Mouse (Mus musculus) gastrocnemius, postnatal 4 days (tissue): ENCODE results near the gene Gm4131. TPM values are rescaled to one million over a fixed set of nuclear protein-coding genes. Genes with fewer than 3 reads are reported as not detected.

ENCODE experiments used
- DNase-seq, 2 experiments: peaks; one replicate each; pipeline ENCODE4 v3.0.0; 2021 to 2022; ENCODE audit warnings: low spot score in 2 of 2, mixed read lengths in 2 of 2
- total RNA-seq, 2 experiments: library from RNA; stranded (reverse); gene quantifications; 2 replicates each; pipeline ENCODE4 v1.2.3; 2021

Gm4131 gene
- total RNA-seq, 2 experiments from 2014 or later, result not detected

GRCm38 (mm10) chr14:62459541-62459940, 107.2 kb downstream of the Gm4131 start:
- no peak for DNase-seq

- DNase-seq, result peak; percentile 69 to 88
Observed at GRCm38 (mm10) chr14:62457420-62458181, 109.1 kb downstream of the Gm4131 start.

- no peak for DNase-seq
Observed at GRCm38 (mm10) chr14:62456239-62456747, 110.4 kb downstream of the Gm4131 start, which contains the start of gene Gucy1b2. Gene Gucy1b2 (minus strand): TSS chr14:62456289.

- DNase-seq, result no peak
Observed at GRCm38 (mm10) chr14:62455570-62455879, 111.2 kb downstream of the Gm4131 start.

GRCm38 (mm10) chr14:62454760-62455569, 111.8 kb downstream of the Gm4131 start:
- no peak for DNase-seq

- DNase-seq, result no peak
Observed at GRCm38 (mm10) chr14:62454136-62454535, 112.6 kb downstream of the Gm4131 start.

GRCm38 (mm10) chr14:62453276-62453675, 113.4 kb downstream of the Gm4131 start:
- no peak for DNase-seq

GRCm38 (mm10) chr14:62450706-62451105, 116.0 kb downstream of the Gm4131 start:
- DNase-seq, result no peak

GRCm38 (mm10) chr14:62447214-62447548, 119.5 kb downstream of the Gm4131 start:
- no peak for DNase-seq

- no peak for DNase-seq
Observed at GRCm38 (mm10) chr14:62446385-62447213, 120.1 kb downstream of the Gm4131 start.

GRCm38 (mm10) chr14:62443840-62444430, 122.8 kb downstream of the Gm4131 start:
- DNase-seq, result no peak

- no peak for DNase-seq
Observed at GRCm38 (mm10) chr14:62442971-62443370, 123.8 kb downstream of the Gm4131 start.

- no peak for DNase-seq
Observed at GRCm38 (mm10) chr14:62440036-62440435, 126.7 kb downstream of the Gm4131 start.

GRCm38 (mm10) chr14:62438236-62438635, 128.5 kb downstream of the Gm4131 start:
- no peak for DNase-seq

- DNase-seq, result no peak
Observed at GRCm38 (mm10) chr14:62437806-62438205, 128.9 kb downstream of the Gm4131 start.

GRCm38 (mm10) chr14:62425277-62425691, 141.4 kb downstream of the Gm4131 start:
- peak in 1 of 2 experiments; percentile 8 for DNase-seq

GRCm38 (mm10) chr14:62422265-62422664, 144.5 kb downstream of the Gm4131 start:
- DNase-seq, result no peak

- DNase-seq, result no peak
Observed at GRCm38 (mm10) chr14:62417501-62417900, 149.2 kb downstream of the Gm4131 start.

GRCm38 (mm10) chr14:62416742-62417134, 150.0 kb downstream of the Gm4131 start:
- DNase-seq, result peak in 1 of 2 experiments; percentile 13

- no peak for DNase-seq
Observed at GRCm38 (mm10) chr14:62416007-62416741, 150.5 kb downstream of the Gm4131 start.
